8 mouse cellular contexts compared by ENCODE assay signal in the genomic region with DNA sequence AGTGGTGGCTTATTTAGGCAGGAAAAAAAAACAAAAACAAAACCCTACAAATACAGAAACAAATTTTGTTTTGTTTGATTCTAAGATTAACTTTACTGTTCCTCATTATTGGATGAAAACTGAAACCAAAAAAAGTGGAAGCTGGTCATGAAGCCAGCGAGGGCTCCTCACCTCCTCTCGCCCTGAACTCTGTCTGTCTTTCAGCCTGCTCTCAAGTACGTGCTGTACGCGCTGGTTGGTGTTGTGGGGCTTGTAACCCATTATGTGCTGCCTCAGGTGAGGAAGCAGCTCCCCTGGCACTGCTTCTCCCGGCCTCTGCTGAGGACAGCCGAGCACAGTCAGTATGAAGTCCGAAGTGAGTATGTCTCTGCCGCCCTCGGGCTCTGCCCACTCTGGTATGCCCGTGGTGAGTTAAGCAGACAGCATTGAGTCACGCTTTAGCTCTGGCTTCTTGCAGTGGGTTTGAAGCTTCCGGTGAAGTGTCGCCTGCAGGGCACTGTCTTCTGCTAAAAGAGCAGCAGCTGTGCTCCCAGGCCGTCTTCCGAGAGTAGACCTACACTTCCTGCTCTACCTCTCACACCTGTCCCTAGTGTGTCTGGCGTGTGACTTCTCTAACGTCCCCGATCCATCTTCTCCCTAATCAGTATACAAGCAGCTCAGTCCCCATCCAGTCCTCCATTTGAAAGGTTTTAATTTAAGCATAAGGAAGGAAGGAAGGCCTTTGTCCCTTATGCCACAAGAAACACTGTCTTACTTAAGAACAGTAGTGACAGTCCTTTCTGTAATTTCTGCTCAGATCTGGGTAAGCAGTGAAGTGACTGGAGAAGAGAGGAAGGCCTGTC.
DNase-seq lines count a peak whose midpoint lies in the region; ATAC-seq lines count a peak whose summit lies in the region.
"Had no signal": no experiment of that assay in that cellular context is flagged by ENCODE, and none has a peak within 500 bp of the region (broad histone marks: within the 10 kb centered on the region; RNA-seq: fewer than 3 reads in every experiment).

No protein-coding gene starts in this region.

- H3K9me3 ChIP-seq in megakaryocyte, embryonic 14.5 days = no peaks in the 10 kb centered on the region
- H3K9me3 ChIP-seq: liver, embryonic 15.5 days had no signal

- peak overlapping the region; percentile 77 for H3K4me3 ChIP-seq in megakaryocyte, embryonic 14.5 days (replicated peaks)
- H3K4me3 ChIP-seq: liver, embryonic 15.5 days had no signal

- peaks cover 94% of the 10 kb centered on the region for H3K36me3 ChIP-seq in megakaryocyte, embryonic 14.5 days (replicated peaks; ENCODE audit: low read length)
- H3K36me3 ChIP-seq: liver, embryonic 15.5 days had no signal

- DNase-seq in spleen, adult 12 weeks (ENCODE audit: low spot score) = peak; percentile 8
- DNase-seq in spleen, postnatal 10 days (ENCODE audit: low spot score in 2 of 2) = no peak
- peak; percentile 54 for DNase-seq in thymus, postnatal 4 days
- no peak for DNase-seq in cerebellum, postnatal 14 days
- DNase-seq in kidney, postnatal 4 days = no peak

- H3K4me1 ChIP-seq in megakaryocyte, embryonic 14.5 days = peaks cover 27% of the 10 kb centered on the region
- H3K4me1 ChIP-seq: liver, embryonic 15.5 days had no signal

- no peaks in the 10 kb centered on the region for H3K27me3 ChIP-seq in megakaryocyte, embryonic 14.5 days (replicated peaks)
- H3K27me3 ChIP-seq: liver, embryonic 15.5 days had no signal

- peak; percentile 74 for ATAC-seq in common myeloid progenitor, adult 5-6 weeks (replicated peaks; ENCODE audit: low read depth, poor library complexity, severe bottlenecking)

Comparison
In these comparisons a context has a peak if more than half of its experiments do, and no peak if none do; other contexts are left out.
1. DNase-seq: peak in spleen, adult 12 weeks (single experiment) and thymus, postnatal 4 days (single experiment); none in spleen, postnatal 10 days (0 of 2), cerebellum, postnatal 14 days (0 of 2) and kidney, postnatal 4 days (0 of 2).